Mouse (Mus musculus) lung, adult 2 months (tissue): ENCODE data around the gene Pde10a. TPM values are rescaled to one million over a fixed set of nuclear protein-coding genes. Genes with fewer than 3 reads are reported as not detected.

ENCODE experiments used
- DNase-seq: peaks from one replicate; pipeline ENCODE4 v3.0.0; 2022
- H3K4me1 ChIP-seq: fragments of 200-500 bp; 2 replicates; pipeline ENCODE4 v1.6.1; 2011; ENCODE audit warnings: low read length; ENCODE audit not compliant: control insufficient read depth, insufficient read depth
- H3K4me3 ChIP-seq: fragments of 200-500 bp; replicated peaks from 2 replicates; pipeline ENCODE3; 2011; ENCODE audit warnings: low read depth, mild to moderate bottlenecking, control low read depth, low read length; ENCODE audit errors: extremely low read depth
- CTCF ChIP-seq: fragments of 200-500 bp; IDR thresholded peaks from 2 replicates; pipeline ENCODE4 v1.5.1; 2011; ENCODE audit warnings: mild to moderate bottlenecking, low read length, control low read depth; ENCODE audit not compliant: insufficient read depth
- POLR2A ChIP-seq: fragments of 200-500 bp; IDR thresholded peaks from 2 replicates; pipeline ENCODE4 v1.6.1; 2011; ENCODE audit warnings: low read depth, mild to moderate bottlenecking, control low read depth, low read length, borderline replicate concordance; ENCODE audit errors: extremely low read depth
- WGBS: fragments of 180-500 bp; shearing (Covaris S2); methylation state at CpG from one replicate; pipeline ENCODE4 v1.1.7; 2018; 5-methylcytosine and 5-hydroxymethylcytosine counted together
- polyA plus RNA-seq: library from polyadenylated mRNA; depleted of rRNA; stranded (reverse); fragments of >200 nt; gene quantifications from 2 replicates; pipeline ENCODE4 v1.2.3, GENCODE M21; 2012; rRNA removed

Gene Pde10a
- 0.42 and 0.62 TPM in 2 replicates for polyA plus RNA-seq

GRCm38 (mm10) chr17:8525225-8525721 is at the start of gene Pde10a:
Gene Pde10a (plus strand): TSS chr17:8525372.
- no peak for DNase-seq
- Histone ChIP-seq H3K4me3 (no peak within 1 kb of the TSS), H3K4me1 (peaks cover 5% of the 10 kb centered on the region; the same call in 1 of the 2 replicates)
- 1% methylated on average over 22 of the region's 22 CpGs for WGBS
- TF ChIP-seq CTCF (no peak), POLR2A (no peak)

GRCm38 (mm10) chr17:8478554-8478953 is 46.6 kb upstream of the Pde10a start:
- TF ChIP-seq CTCF (no peak), POLR2A (no peak)
- WGBS, result 73% methylated on average over 3 of the region's 3 CpGs
- DNase-seq, result no peak
- no peak overlapping the region for H3K4me3 ChIP-seq
- H3K4me1 ChIP-seq, result no peaks in the 10 kb centered on the region

- no peaks in the 10 kb centered on the region for H3K4me1 ChIP-seq
- 77% methylated on average over 9 of the region's 9 CpGs for WGBS
- no peak for TF ChIP-seq POLR2A
- no peak for TF ChIP-seq CTCF
Measured at GRCm38 (mm10) chr17:8479493-8480128, 45.6 kb upstream of the Pde10a start.

GRCm38 (mm10) chr17:8481797-8482196 is 43.4 kb upstream of the Pde10a start:
- Histone ChIP-seq H3K4me1 (no peaks in the 10 kb centered on the region), H3K4me3 (no peak overlapping the region)
- TF ChIP-seq POLR2A, result no peak
- no peak for TF ChIP-seq CTCF
- 75% methylated on average over 10 of the region's 10 CpGs for WGBS
- DNase-seq, result no peak

More at GRCm38 (mm10) chr17:8479493-8480128, 45.6 kb upstream of the Pde10a start:
- no peak for DNase-seq
- no peak overlapping the region for H3K4me3 ChIP-seq

- H3K4me1 ChIP-seq, result no peaks in the 10 kb centered on the region
- TF ChIP-seq POLR2A (no peak), CTCF (no peak)
- no peak for DNase-seq
- no peak overlapping the region for H3K4me3 ChIP-seq
- WGBS, result 79% methylated on average over 7 of the region's 7 CpGs
Measured at GRCm38 (mm10) chr17:8482876-8483275, 42.3 kb upstream of the Pde10a start.

GRCm38 (mm10) chr17:8484246-8484645 is 40.9 kb upstream of the Pde10a start:
- no peak for TF ChIP-seq CTCF
- TF ChIP-seq POLR2A, result no peak
- DNase-seq, result no peak
- Histone ChIP-seq H3K4me3 (no peak overlapping the region), H3K4me1 (no peaks in the 10 kb centered on the region)
- WGBS, result 50% methylated on average over 3 of the region's 3 CpGs

GRCm38 (mm10) chr17:8485146-8485545 is 40.0 kb upstream of the Pde10a start:
- DNase-seq, result no peak
- H3K4me1 ChIP-seq, result no peaks in the 10 kb centered on the region
- no peak overlapping the region for H3K4me3 ChIP-seq
- TF ChIP-seq POLR2A (no peak), CTCF (no peak)

- DNase-seq, result no peak
- Histone ChIP-seq H3K4me1 (no peaks in the 10 kb centered on the region), H3K4me3 (no peak overlapping the region)
- TF ChIP-seq CTCF (no peak), POLR2A (no peak)
- WGBS, result 33% methylated on average over 12 of the region's 12 CpGs
Measured at GRCm38 (mm10) chr17:8487824-8488223, 37.3 kb upstream of the Pde10a start.

- Histone ChIP-seq H3K4me3 (no peak overlapping the region), H3K4me1 (no peaks in the 10 kb centered on the region)
- DNase-seq, result no peak
- no peak for TF ChIP-seq POLR2A
- TF ChIP-seq CTCF, result no peak
- 90% methylated on average over 5 of the region's 5 CpGs for WGBS
Measured at GRCm38 (mm10) chr17:8490971-8491370, 34.2 kb upstream of the Pde10a start.

GRCm38 (mm10) chr17:8493461-8493860 is 31.7 kb upstream of the Pde10a start:
- Histone ChIP-seq H3K4me1 (no peaks in the 10 kb centered on the region), H3K4me3 (no peak overlapping the region)
- DNase-seq, result no peak
- TF ChIP-seq CTCF (no peak), POLR2A (no peak)
- WGBS, result 78% methylated on average over 4 of the region's 4 CpGs
